Mouse (Mus musculus): Measurements from ENCODE around the gene Hoxb7. TPM values are rescaled to one million over a fixed set of nuclear protein-coding genes. Genes with fewer than 3 reads are reported as not detected.

Hoxb7 gene
- polyA plus RNA-seq, 1 experiment = not detected

- 2% methylated on average over 34 of the region's 34 CpGs for WGBS
- no peak for TF ChIP-seq CTCF (IDR thresholded peaks at IDR 0.05; ENCODE audit: borderline replicate concordance, insufficient read depth, low read depth, low read length)
- DNase-seq = no peak
- Histone ChIP-seq H3K27me3 (ENCODE audit: control insufficient read depth, insufficient read depth, low read length) (peaks cover 14% of the 10 kb centered on the region; the same call in 1 of the 2 replicates), H3K4me1 (ENCODE audit: control insufficient read depth, insufficient read depth, low read length) (no peaks in the 10 kb centered on the region), H3K4me3 (replicated peaks; ENCODE audit: insufficient read depth, low read depth, low read length) (no peak overlapping the region), H3K27ac (ENCODE audit: insufficient read depth, low read length) (no peak overlapping the region)
Measured at GRCm38 (mm10) chr11:96319071-96319902, 32.9 kb downstream of the Hoxb7 start.

GRCm38 (mm10) chr11:96319910-96320309 is 33.5 kb downstream of the Hoxb7 start:
- Histone ChIP-seq H3K27me3 (ENCODE audit: control insufficient read depth, insufficient read depth, low read length) (peaks cover 14% of the 10 kb centered on the region; the same call in 1 of the 2 replicates), H3K4me3 (replicated peaks; ENCODE audit: insufficient read depth, low read depth, low read length) (no peak overlapping the region), H3K4me1 (ENCODE audit: control insufficient read depth, insufficient read depth, low read length) (no peaks in the 10 kb centered on the region), H3K27ac (ENCODE audit: insufficient read depth, low read length) (no peak overlapping the region)
- DNase-seq = no peak
- under 1% methylated on average over 29 of the region's 29 CpGs for WGBS
- TF ChIP-seq CTCF (IDR thresholded peaks at IDR 0.05; ENCODE audit: borderline replicate concordance, insufficient read depth, low read depth, low read length) (no peak), POLR2A (IDR thresholded peaks at IDR 0.05; ENCODE audit: borderline replicate concordance, insufficient read depth, low read length) (no peak)

- Histone ChIP-seq H3K27ac (ENCODE audit: insufficient read depth, low read length) (no peak overlapping the region), H3K27me3 (ENCODE audit: control insufficient read depth, insufficient read depth, low read length) (peaks cover 14% of the 10 kb centered on the region; the same call in 1 of the 2 replicates)
- 2% methylated on average over 17 of the region's 17 CpGs for WGBS
Measured at GRCm38 (mm10) chr11:96320688-96321087, 34.3 kb downstream of the Hoxb7 start.

GRCm38 (mm10) chr11:96321846-96322245 is 35.4 kb downstream of the Hoxb7 start:
- Histone ChIP-seq H3K27ac (ENCODE audit: insufficient read depth, low read length) (no peak overlapping the region), H3K4me1 (ENCODE audit: control insufficient read depth, insufficient read depth, low read length) (no peaks in the 10 kb centered on the region), H3K4me3 (replicated peaks; ENCODE audit: insufficient read depth, low read depth, low read length) (no peak overlapping the region), H3K27me3 (ENCODE audit: control insufficient read depth, insufficient read depth, low read length) (peaks cover 13% of the 10 kb centered on the region; the same call in 1 of the 2 replicates)
- no peak for TF ChIP-seq CTCF (IDR thresholded peaks at IDR 0.05; ENCODE audit: borderline replicate concordance, insufficient read depth, low read depth, low read length)
- TF ChIP-seq POLR2A (IDR thresholded peaks at IDR 0.05; ENCODE audit: borderline replicate concordance, insufficient read depth, low read length) = no peak
- 14% methylated on average over 5 of the region's 5 CpGs for WGBS
- DNase-seq = no peak

More at GRCm38 (mm10) chr11:96320688-96321087, 34.3 kb downstream of the Hoxb7 start:
- DNase-seq = no peak
- Histone ChIP-seq H3K4me1 (ENCODE audit: control insufficient read depth, insufficient read depth, low read length) (no peaks in the 10 kb centered on the region), H3K4me3 (replicated peaks; ENCODE audit: insufficient read depth, low read depth, low read length) (no peak overlapping the region)
- no peak for TF ChIP-seq POLR2A (IDR thresholded peaks at IDR 0.05; ENCODE audit: borderline replicate concordance, insufficient read depth, low read length)
- TF ChIP-seq CTCF (IDR thresholded peaks at IDR 0.05; ENCODE audit: borderline replicate concordance, insufficient read depth, low read depth, low read length) = no peak

- no peaks in the 10 kb centered on the region for H3K4me1 ChIP-seq (ENCODE audit: control insufficient read depth, insufficient read depth, low read length)
- DNase-seq = no peak
- H3K27me3 ChIP-seq (ENCODE audit: control insufficient read depth, insufficient read depth, low read length) = peaks cover 13% of the 10 kb centered on the region; the same call in 1 of the 2 replicates
- WGBS = 7% methylated on average over 6 of the region's 6 CpGs
- no peak for TF ChIP-seq CTCF (IDR thresholded peaks at IDR 0.05; ENCODE audit: borderline replicate concordance, insufficient read depth, low read depth, low read length)
- no peak for TF ChIP-seq POLR2A (IDR thresholded peaks at IDR 0.05; ENCODE audit: borderline replicate concordance, insufficient read depth, low read length)
- H3K4me3 ChIP-seq (replicated peaks; ENCODE audit: insufficient read depth, low read depth, low read length) = no peak overlapping the region
- H3K27ac ChIP-seq (ENCODE audit: insufficient read depth, low read length) = no peak overlapping the region
Measured at GRCm38 (mm10) chr11:96322738-96323137, 36.3 kb downstream of the Hoxb7 start.

GRCm38 (mm10) chr11:96323154-96323553 is 36.7 kb downstream of the Hoxb7 start, which contains the start of gene Hoxb3:
Gene Hoxb3, plus strand, starts transcription at chr11:96323326.
- no peak within 1 kb of the TSS for H3K27ac ChIP-seq (ENCODE audit: insufficient read depth, low read length)
- DNase-seq = no peak
- no peak for TF ChIP-seq POLR2A (IDR thresholded peaks at IDR 0.05; ENCODE audit: borderline replicate concordance, insufficient read depth, low read length)
- TF ChIP-seq CTCF (IDR thresholded peaks at IDR 0.05; ENCODE audit: borderline replicate concordance, insufficient read depth, low read depth, low read length) = no peak
- no peaks in the 10 kb centered on the region for H3K4me1 ChIP-seq (ENCODE audit: control insufficient read depth, insufficient read depth, low read length)
- H3K27me3 ChIP-seq (ENCODE audit: control insufficient read depth, insufficient read depth, low read length) = peaks cover 12% of the 10 kb centered on the region; the same call in 1 of the 2 replicates
- no peak within 1 kb of the TSS for H3K4me3 ChIP-seq (replicated peaks; ENCODE audit: insufficient read depth, low read depth, low read length)
- WGBS = 7% methylated on average over 10 of the region's 10 CpGs

GRCm38 (mm10) chr11:96324125-96324524 is 37.7 kb downstream of the Hoxb7 start:
- DNase-seq = no peak
- Histone ChIP-seq H3K27ac (ENCODE audit: insufficient read depth, low read length) (no peak overlapping the region), H3K27me3 (ENCODE audit: control insufficient read depth, insufficient read depth, low read length) (peaks cover 11% of the 10 kb centered on the region; the same call in 1 of the 2 replicates), H3K4me3 (replicated peaks; ENCODE audit: insufficient read depth, low read depth, low read length) (no peak overlapping the region), H3K4me1 (ENCODE audit: control insufficient read depth, insufficient read depth, low read length) (no peaks in the 10 kb centered on the region)
- TF ChIP-seq CTCF (IDR thresholded peaks at IDR 0.05; ENCODE audit: borderline replicate concordance, insufficient read depth, low read depth, low read length) (no peak), POLR2A (IDR thresholded peaks at IDR 0.05; ENCODE audit: borderline replicate concordance, insufficient read depth, low read length) (no peak)
- WGBS = 1% methylated on average over 5 of the region's 5 CpGs

- Histone ChIP-seq H3K4me3 (replicated peaks; ENCODE audit: insufficient read depth, low read depth, low read length) (no peak overlapping the region), H3K27me3 (ENCODE audit: control insufficient read depth, insufficient read depth, low read length) (peaks cover 9% of the 10 kb centered on the region; the same call in 1 of the 2 replicates), H3K27ac (ENCODE audit: insufficient read depth, low read length) (no peak overlapping the region), H3K4me1 (ENCODE audit: control insufficient read depth, insufficient read depth, low read length) (no peaks in the 10 kb centered on the region)
- no peak for TF ChIP-seq CTCF (IDR thresholded peaks at IDR 0.05; ENCODE audit: borderline replicate concordance, insufficient read depth, low read depth, low read length)
- TF ChIP-seq POLR2A (IDR thresholded peaks at IDR 0.05; ENCODE audit: borderline replicate concordance, insufficient read depth, low read length) = no peak
- WGBS = 3% methylated on average over 8 of the region's 8 CpGs
- no peak for DNase-seq
Measured at GRCm38 (mm10) chr11:96324965-96325364, 38.5 kb downstream of the Hoxb7 start.
